Mouse (Mus musculus) testis, adult 2 months (tissue): ENCODE measurements around the gene Grid1.

Source experiments
- CTCF ChIP-seq: fragments of 200-500 bp; IDR thresholded peaks from 2 replicates; pipeline ENCODE4 v1.5.1; 2012; ENCODE audit warnings: low read depth, mild to moderate bottlenecking, inconsistent platforms, low read length, moderate library complexity; ENCODE audit not compliant: control insufficient read depth, insufficient read depth, insufficient replicate concordance
- POLR2A ChIP-seq: fragments of 200-500 bp; IDR thresholded peaks from 2 replicates; pipeline ENCODE4 v1.6.1; 2012; ENCODE audit warnings: low read depth, mild to moderate bottlenecking, inconsistent platforms, low read length, moderate library complexity; ENCODE audit not compliant: control insufficient read depth

DNA sequence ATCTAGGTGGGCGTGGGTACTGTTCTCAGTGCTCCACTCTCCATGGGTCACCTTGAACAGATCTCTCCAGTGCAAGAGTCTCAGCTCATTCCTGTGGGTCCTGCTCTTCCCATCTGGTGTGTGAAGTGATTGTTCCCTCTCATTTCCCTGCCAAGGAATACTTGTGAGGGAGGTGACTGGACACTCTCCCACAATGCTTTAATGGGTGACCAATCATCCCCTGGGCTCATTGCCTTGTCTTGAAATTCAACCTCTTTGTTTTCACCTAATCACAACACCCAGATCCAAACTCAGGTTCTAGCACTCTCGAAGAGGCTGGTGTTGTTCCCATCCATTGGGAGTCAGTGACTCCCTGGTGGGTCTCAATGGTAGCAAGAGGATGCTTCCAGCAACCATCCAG, 754.6 kb downstream of the Grid1 start:
- TF ChIP-seq POLR2A (no peak), CTCF (no peak)
